Mouse (Mus musculus) E14TG2a.4 (cell line): ENCODE results near the gene Trappc10.
A peak's percentile ranks its signal among the peaks of the same experiment; 100 is the strongest.

Experiments used
- H3K27me3 ChIP-seq: 2 replicates; pipeline ENCODE4 v1.6.1; 2014; ENCODE audit warnings: low read length, control low read depth; ENCODE audit not compliant: insufficient read depth
- H3K36me3 ChIP-seq: 2 replicates; pipeline ENCODE4 v1.6.1; 2014; ENCODE audit warnings: low read length, control low read depth; ENCODE audit not compliant: insufficient read depth
- H3K4me1 ChIP-seq: replicated peaks from 2 replicates; pipeline ENCODE4 v1.6.1; 2014; ENCODE audit warnings: low read depth, low read length, control low read depth
- H3K4me3 ChIP-seq: replicated peaks from 2 replicates; pipeline ENCODE4 v1.5.1; 2014; ENCODE audit warnings: mild to moderate bottlenecking, low read length
- H3K9me3 ChIP-seq: 2 replicates; pipeline ENCODE4 v1.6.1; 2014; ENCODE audit warnings: low read length, control low read depth
- CTCF ChIP-seq: conservative IDR thresholded peaks from 2 replicates; pipeline ENCODE4 v1.5.1; 2014; ENCODE audit warnings: low read length
- NANOG ChIP-seq: IDR thresholded peaks from 2 replicates; pipeline ENCODE4 v1.6.1; 2014; ENCODE audit warnings: borderline replicate concordance, low read length, mixed read lengths
- POU5F1 ChIP-seq: IDR thresholded peaks from 2 replicates; pipeline ENCODE4 v1.6.1; 2014; ENCODE audit warnings: low read length, borderline replicate concordance

Gene Trappc10

DNA sequence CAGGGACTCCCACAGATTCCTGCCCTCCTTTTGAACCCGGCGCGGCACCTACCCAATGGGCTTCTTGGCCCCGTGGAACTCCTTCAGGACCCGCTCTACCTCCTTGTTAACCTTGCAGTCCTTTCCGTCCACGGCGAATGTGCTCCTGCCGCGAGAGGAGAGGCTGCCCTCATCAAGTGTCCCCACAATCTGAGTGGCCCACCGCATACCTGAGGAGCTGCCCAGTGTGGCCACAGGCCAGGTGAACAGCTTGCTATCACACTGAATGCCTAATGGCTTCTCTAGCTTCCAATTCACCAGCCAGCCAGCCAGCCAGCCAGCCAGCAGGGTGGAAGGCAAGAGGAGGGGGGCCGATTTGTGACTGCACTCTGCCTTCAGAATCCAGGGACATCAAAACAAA, 79.7 kb downstream of the Trappc10 start:
- no peak for TF ChIP-seq NANOG
- no peak for TF ChIP-seq CTCF
- no peak for TF ChIP-seq POU5F1
- Histone ChIP-seq H3K27me3 (no peaks in the 10 kb centered on the region), H3K4me3 (no peak overlapping the region), H3K36me3 (peaks cover 84% of the 10 kb centered on the region), H3K4me1 (peaks cover 51% of the 10 kb centered on the region), H3K9me3 (no peaks in the 10 kb centered on the region)

DNA sequence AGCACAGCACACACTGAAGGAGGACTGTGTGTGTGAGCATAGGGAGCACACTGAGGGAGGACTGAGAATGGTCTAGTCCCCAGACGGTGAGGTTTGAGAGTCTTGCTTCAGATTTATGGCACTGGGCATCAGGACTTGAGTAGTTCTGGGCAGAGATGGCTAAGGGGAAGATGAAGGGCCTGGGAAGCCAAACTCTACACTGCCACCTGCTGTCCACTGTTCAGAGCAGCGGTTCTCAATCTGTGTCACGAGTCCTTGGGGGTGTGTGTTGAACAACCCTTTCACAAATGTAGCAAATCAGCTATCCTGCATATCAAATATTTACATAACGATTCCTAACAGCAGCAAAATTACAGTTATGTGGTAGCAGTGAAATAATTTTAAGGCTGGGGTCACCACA, 80.5 kb downstream of the Trappc10 start:
- H3K4me1 ChIP-seq, result peaks cover 56% of the 10 kb centered on the region
- no peaks in the 10 kb centered on the region for H3K27me3 ChIP-seq
- no peak overlapping the region for H3K4me3 ChIP-seq
- H3K9me3 ChIP-seq, result no peaks in the 10 kb centered on the region
- H3K36me3 ChIP-seq, result peaks cover 84% of the 10 kb centered on the region
- TF ChIP-seq POU5F1, result no peak
- TF ChIP-seq CTCF, result peak; percentile 52

DNA sequence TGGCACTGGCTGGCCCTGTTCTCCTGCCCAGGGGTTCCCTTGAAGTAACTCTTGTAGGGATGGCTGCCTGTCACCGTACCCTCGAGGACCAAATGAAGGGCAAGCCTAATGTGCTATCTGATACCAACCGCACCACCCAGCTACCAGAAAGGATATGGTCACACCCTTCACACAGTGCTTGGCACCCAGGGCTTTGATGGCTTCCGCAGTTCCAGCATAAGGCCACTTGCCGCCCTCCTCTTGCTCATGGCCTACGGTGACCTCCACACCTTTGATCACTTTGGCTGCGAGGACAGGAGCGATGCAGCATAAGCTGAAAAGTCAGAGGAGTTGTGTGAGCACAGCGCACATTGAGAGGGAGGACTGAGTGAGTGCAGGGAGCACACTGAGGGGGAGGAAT, 81.2 kb downstream of the Trappc10 start:
- Histone ChIP-seq H3K27me3 (no peaks in the 10 kb centered on the region), H3K36me3 (peaks cover 78% of the 10 kb centered on the region), H3K4me3 (no peak overlapping the region), H3K9me3 (no peaks in the 10 kb centered on the region), H3K4me1 (peaks cover 54% of the 10 kb centered on the region)
- no peak for TF ChIP-seq CTCF
- no peak for TF ChIP-seq NANOG
- TF ChIP-seq POU5F1, result no peak

DNA sequence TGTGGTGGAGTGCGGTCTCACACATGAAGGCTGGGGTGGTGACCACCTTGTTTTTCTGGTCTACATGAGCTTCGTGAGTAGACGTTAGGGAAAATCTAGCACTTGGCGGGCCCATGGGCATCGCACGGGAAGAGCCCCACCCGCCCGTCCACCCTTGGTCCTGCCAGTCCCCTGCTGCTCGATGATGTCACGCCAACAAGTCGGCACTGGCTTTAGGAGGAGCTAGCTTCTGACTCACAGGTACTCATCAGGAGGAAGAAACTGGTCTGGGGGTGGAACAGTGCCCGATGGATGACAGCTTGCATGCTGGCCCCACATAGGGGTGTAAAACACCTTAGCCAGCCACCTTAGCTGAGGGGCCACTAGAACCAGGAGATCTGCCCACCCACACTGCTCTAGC, 81.8 kb downstream of the Trappc10 start:
- H3K4me1 ChIP-seq, result peaks cover 52% of the 10 kb centered on the region
- TF ChIP-seq CTCF (no peak), NANOG (no peak), POU5F1 (no peak)
- H3K9me3 ChIP-seq, result no peaks in the 10 kb centered on the region
- peaks cover 73% of the 10 kb centered on the region for H3K36me3 ChIP-seq
- H3K4me3 ChIP-seq, result peak overlapping the region; percentile 54
- no peaks in the 10 kb centered on the region for H3K27me3 ChIP-seq

DNA sequence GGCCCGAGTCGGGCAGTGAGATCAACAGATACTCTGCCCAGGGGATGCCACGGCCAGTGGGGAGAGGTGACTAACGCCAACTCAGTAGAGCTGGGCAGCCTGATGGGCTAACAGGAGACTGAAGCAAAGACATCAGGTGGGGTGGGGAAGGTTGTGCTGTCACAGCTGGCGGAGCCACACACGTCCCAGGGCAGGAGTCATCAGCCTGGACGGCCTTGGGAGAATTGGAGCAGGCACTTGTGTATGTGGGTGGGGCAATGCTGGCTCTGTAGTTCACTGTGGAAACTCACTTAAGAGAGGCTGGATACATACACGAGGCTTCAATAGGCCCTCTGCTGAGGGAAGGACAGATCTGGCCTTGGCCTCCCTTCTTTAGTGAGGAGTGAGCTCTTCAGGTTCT, 83.3 kb downstream of the Trappc10 start:
- peaks cover 58% of the 10 kb centered on the region for H3K36me3 ChIP-seq
- no peak overlapping the region for H3K4me3 ChIP-seq
- TF ChIP-seq POU5F1 (no peak), CTCF (no peak), NANOG (no peak)
- H3K4me1 ChIP-seq, result peaks cover 52% of the 10 kb centered on the region
- H3K27me3 ChIP-seq, result no peaks in the 10 kb centered on the region
- no peaks in the 10 kb centered on the region for H3K9me3 ChIP-seq

DNA sequence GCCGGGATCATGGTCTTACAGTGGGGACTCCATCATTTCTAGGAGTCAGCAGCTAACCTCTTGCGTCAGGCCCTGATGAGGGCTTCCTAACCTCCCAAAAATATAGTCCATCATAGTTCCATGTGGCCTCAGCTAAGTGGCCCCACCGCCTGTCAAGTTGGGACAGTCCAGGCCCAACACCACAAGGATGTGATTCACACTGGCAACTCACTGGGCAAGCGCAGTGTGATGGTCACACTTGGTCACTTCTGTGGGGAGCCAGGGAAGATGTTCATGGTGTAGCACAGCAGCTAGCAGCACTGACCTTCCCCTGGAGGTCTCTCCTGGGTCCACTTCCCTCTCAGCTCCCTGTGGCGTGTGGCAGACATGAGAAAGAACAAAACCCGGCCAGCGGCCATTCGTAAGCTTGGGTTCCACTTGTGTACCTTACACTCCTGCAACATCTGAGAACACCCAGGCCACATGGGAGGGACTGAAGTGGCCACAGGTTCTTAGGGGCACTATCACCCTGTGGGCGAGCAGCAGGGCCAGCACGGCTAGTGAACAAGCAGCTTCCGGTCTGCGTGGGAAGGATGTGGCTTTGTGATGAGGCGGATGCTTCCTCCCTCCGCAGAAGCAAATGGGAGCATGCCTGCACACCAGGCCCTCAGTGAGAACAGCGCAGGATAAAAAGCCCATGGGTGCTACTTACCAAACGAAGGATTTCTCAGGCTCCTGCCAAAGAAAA, 83.9 kb downstream of the Trappc10 start:
- H3K36me3 ChIP-seq, result peaks cover 52% of the 10 kb centered on the region
- TF ChIP-seq CTCF, result no peak
- H3K4me3 ChIP-seq, result no peak overlapping the region
- peaks cover 52% of the 10 kb centered on the region for H3K4me1 ChIP-seq
- H3K9me3 ChIP-seq, result no peaks in the 10 kb centered on the region
- H3K27me3 ChIP-seq, result no peaks in the 10 kb centered on the region

DNA sequence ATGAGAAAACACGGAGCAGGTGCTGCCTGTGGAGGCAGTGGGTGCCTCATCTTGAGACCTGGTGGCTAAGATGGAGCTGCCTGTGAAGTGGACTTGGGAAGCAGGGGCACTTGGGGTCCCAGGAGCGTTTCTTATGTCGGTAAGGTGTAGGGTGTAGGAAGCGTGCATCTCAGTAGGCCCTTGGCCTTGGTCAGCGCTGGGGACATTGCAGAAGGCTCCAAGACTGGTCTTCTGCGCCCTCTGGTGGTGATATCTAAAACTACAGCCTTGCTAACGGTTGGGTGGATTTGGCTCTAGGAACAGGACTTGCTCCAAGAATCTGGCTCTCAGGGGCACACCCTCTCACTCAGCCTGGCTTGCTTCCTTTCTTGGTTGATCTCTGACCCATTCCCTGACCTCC, 84.5 kb downstream of the Trappc10 start:
- H3K4me3 ChIP-seq, result 0 out of 2 replicates have a peak overlapping the region, but pooled peaks have one; percentile 17
- H3K36me3 ChIP-seq, result peaks cover 46% of the 10 kb centered on the region
- TF ChIP-seq POU5F1 (no peak), CTCF (peak; percentile 90), NANOG (no peak)
- peaks cover 51% of the 10 kb centered on the region for H3K4me1 ChIP-seq
- H3K9me3 ChIP-seq, result no peaks in the 10 kb centered on the region
- H3K27me3 ChIP-seq, result no peaks in the 10 kb centered on the region

DNA sequence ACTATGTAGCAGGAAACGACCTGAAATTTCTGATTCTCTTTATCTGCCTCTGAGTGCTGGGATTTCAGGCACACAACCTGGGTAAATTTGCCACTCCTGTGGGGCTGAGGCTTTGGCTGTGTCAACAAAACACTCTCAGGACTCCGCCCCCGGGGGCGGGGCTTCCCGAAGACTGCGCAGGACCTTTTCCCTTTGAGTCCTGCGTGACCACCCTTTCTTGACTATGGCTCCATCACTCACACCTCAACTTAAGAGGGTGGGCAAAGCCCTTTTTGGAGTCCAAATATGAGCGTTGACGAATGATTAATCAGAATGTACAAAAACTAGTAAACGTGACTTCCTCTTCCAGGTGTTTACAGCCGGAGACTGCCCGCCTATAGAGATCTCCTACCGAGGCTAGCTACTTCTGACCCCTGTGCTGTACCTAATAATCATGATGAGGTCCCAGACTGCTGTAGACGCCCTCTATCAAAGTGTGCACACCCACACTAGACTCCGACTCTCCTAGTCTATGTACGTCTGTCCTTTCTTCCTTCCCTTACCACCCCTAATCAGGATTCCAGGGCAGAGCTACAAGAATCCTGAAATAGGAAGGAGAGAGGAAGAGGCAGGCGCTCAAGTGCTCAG, 85.1 kb downstream of the Trappc10 start:
- Histone ChIP-seq H3K4me1 (peaks cover 48% of the 10 kb centered on the region), H3K4me3 (0 out of 2 replicates have a peak overlapping the region, but pooled peaks have one; percentile 17)
- TF ChIP-seq POU5F1 (no peak), CTCF (no peak), NANOG (no peak)

More for the DNA sequence above, 85.1 kb downstream of the Trappc10 start:
- Histone ChIP-seq H3K27me3 (peaks cover 2% of the 10 kb centered on the region; the same call in 1 of the 2 replicates), H3K36me3 (peaks cover 41% of the 10 kb centered on the region), H3K9me3 (no peaks in the 10 kb centered on the region)
